Mouse (Mus musculus) MN1 (cell line): Measurements from ENCODE around the gene Sema3f.

Experiments
- DNase-seq: peaks from one replicate; pipeline ENCODE4 v3.0.0-alpha.2; 2016; ENCODE audit warnings: low spot score

The Sema3f gene

DNA sequence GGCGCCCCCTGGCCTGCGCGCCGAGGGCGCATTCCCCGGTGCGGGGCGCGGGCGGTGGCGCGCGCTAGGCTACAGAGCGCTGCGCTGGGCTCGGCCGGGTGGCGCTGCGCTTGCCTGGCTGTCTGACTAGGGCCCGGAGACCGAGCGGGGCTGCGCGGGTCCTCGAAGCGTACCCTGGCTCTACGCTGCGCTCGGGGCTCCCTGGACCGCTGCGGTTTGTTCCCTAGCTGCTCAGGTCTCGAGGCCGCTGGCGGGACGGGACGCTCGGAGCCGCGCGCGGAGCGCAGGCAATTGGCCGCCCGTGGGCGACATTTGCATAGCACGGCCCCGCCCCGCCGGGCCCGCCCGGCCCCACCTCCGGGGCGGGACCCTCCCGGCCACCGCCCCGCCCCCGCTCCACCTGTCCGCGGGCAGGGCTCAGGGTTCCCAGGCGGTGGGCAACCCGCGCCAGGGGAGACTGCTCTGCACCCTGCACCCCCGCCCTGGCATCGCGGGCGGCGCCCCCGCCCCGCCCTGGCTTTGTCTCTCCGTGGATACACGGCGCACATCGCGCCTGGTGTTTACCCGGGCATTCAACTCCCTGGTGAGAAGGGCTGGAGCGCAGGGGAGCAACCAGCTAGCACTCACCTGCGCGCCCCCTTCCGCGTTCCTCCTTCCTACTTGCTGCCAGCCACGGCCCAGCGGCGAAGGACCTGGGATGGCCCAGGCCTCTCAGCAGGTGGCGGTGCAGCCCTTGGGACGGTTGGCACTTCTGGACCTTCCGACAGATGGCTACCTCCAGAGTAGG, at the start of gene Sema3f:
Gene Sema3f (minus strand): TSS at position 779 of the 787 bp plus-strand sequence.
- DNase-seq: peak; percentile 89

DNA sequence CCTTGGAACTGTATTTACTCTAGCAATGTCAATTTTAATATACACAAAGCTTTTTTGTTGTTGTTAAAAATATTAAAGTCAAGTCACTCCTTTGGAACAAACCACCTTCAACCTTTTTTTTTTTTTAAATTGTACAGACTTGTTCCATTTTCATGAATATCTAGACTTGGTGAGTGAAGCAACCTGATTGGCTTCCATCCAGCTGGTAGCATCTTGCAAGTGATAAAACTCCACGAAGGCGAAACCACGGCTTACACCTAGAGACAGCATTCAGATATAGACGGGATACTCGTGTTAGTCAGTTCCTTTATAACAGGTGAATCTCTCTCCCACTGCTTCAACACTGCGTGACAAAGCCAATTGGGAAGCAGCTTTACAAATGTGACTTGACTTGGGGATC, 49.3 kb upstream of the Sema3f start:
- DNase-seq: no peak

DNA sequence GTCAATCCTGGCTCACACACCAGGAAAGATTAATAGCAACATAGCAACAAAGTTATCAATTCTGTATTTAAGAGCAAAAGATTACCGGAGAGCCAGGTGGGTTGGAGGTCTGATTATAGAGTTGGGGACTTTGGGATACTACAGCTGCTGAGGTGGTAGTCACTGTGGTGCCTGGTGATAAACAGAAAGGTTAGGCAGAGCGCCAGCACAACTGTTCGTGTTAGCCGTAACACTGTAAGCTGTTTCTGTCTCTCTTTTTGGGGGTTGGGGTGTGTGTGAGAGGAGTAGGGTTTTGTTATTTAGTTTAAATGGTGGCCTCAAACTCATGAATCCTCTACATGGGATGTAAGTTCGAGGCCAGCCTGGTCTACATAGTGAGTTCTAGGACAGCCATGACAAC, 40.1 kb upstream of the Sema3f start:
- no peak for DNase-seq

DNA sequence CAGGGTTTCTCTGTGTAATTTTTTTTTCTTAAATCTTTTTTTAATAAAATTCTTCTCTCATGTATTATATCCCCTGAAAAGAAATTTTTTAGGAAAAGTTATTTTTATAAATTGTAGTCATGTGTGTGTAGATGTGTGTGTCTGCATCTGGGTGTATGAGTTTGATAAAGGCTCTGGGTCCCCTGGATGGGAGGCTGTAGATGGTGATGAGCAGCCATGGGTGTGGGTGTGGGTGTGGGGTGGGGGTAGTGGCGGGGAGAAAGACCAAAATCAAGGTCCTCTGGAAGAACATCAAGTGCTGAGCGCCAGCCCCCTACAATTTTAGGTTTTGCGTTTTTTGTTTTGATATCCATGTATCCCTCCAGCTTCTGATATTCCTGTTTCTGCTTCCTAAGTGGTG, 37.8 kb upstream of the Sema3f start:
- DNase-seq: no peak

DNA sequence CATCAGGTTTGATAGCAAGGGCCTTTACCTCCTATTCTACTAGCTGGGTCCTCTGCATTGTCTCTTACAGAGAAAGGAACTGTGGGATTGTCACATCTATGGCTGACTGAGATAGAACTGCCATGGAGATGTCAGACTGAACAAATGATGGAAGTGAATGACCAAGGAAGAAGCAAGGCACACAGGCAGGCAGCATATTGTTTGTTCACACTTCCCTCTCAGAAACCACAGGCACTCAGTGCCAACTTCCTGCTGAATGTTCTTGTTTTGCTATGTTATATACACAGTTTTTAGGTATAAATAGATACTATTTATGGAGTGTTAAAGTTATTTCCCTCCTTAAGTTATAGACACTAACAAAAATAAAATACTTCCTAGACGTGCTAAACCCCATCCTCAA, 37.0 kb upstream of the Sema3f start:
- DNase-seq: no peak

DNA sequence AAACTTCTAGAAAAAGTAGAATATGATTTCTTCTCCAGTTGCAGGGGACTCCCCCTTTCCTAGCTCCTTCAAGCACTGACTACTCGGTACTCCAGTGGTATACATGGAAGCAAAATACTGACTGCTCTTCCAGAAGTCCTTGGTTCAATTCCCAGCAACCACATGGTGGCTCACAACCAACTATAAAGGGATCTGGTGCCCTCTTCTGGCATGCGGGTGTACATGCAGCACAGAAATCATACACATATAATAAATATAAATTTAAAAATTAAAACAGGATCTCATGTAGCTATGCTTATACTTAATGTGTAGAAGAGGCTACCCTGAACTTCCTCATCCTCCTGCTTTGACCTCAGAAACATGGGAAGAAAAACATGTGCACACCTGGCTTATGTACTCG, 36.4 kb upstream of the Sema3f start:
- no peak for DNase-seq

DNA sequence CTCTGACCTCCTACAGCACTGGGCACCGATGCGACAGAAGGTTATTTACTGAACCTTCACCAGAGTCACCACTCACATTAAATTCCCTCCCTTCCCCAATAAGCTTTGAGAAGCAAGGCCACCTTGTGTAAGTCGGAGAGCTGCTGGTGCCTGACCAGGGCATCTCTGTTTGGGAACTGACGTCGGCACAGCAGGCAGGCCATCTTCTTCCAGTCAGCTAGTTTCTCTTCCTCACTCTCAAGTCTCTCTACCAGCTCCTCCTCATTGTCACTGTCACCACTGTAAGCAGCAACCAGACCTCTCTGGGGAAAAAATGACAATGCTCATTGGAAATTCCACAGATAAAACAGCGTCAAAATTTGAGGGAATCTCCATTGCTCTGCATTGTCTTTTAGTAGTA, 33.8 kb upstream of the Sema3f start:
- DNase-seq: no peak

DNA sequence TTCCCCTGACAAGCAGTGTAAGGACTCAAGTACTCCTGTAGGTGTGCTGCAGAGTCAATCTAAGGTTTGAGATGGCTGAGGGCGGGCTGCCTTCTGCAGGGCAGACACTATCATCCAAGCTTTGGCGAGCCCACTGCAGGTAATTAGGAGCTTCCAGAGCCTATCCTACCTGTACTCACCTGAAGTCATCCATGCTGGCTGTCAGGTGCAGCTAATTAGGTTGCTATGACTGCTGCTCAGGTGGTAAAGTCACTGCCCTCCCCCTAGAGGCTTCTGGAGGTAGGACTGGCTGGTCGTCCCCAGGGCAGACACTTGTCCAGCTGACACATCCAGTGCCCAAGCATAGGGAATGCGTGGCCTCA, 28.5 kb upstream of the Sema3f start:
- DNase-seq: peak; percentile 57

DNA sequence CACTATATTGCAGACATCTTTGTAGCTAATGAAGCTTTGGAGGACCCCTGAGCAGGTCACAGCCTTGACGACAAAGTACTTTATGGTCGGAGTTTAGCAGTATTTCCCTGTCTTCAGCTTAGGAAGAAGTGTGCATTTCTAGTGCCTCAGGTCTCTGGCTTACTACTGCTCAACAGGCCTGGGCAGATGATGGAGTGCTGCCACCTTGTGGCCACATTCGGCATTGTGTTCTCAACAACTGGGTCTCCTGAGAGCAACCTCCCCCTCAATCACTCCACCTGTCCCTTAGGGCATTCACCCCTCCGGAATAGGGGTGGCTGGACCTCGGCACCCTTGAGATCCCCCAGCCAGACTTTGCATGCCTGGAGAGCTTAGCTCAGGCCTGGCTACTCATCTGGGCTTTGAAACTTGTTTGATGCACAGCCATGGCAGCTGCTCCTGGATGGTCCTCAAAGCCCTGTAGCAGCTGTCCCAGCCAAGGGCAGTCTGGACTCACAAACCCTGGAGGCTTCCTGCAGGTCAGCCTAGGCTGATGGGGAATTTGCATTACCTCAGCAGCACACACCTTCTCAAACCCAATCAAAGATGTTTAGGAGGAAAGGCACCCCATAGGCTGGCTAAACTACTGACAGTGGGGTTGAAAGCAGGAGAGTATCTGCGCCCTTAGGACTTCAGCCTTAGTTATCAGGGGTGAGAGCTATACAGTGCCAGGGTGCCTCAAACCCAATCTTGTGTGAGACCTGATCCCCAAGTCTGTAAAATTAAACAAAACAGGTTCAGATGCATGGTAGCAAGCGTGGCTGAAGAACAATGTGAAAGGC, 28.0 kb upstream of the Sema3f start:
- DNase-seq: peak; percentile 81

DNA sequence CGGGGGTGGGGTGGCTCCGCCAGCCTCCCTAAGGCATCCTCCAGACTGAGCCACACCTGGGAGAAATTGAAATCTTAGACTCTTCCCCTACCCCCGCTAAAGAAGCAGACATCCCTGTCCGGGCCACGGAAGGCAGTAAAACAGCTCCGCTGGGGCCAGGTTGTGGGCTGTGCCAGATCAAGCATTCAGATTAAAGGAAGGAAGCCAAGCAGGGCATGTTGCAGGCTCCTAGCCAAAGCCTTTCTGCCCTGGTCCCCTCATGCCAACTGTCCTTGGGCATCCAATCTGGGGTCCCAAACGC, 25.9 kb upstream of the Sema3f start:
- DNase-seq: peak; percentile 63

DNA sequence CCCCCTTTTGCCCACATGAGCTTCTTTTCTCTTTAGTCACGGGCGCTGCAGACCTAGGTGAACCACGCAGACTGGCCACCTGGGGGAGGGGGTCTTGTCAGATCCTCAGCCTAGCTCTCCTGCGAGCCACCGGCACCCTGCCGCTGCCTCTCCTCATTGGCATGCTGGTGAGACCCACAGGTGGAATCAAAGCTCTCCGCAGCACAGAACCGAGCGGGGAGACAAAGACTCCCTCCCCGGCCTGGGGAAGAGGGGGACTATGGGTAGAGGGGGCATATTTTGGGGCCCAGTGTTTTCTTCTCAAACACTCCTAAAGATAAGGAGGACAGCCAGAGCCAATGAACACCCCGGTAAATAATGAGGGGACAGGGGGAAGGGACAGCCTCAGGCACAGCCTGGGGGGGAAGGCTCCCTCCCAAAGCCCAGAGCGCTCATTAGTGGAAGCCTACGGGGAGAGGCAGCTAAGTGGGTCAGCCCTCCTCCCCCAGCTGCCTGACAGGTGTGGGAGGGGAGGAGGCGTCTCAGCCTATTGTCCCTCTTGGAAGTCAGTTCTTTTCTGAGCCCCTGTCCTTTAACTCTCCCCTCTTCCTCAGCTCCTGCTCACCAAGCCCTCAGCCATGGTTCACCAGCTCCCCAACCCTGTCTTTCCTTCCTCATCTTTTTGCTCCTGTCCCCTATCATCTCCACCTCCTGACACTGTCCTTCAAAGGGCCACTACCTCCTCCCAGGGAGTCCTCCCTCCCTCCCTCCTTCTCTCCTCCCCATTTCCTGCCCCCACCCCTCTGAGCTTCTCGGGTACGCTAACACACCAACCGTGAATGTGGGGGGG, 25.3 kb upstream of the Sema3f start:
- DNase-seq: no peak

DNA sequence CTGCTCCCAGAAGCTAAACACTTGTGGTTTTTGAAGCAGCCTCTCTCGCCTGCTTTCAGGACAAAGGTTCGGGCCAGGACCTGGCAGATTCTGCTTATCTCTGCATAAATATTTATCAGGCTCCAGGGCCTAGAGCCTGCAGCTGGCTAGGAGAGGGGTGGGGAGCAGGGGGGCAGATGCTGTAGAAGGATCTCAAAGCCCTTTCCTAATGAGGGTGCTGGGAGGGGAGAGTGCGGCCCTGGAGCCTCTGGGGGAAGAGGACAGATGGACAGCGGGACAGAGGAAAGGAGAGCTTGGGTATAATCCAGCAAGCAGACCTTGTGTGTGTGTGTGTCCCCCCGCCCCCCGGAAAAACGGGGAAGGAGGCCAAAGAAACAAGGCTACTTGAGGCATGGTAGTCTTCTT, 24.3 kb upstream of the Sema3f start:
- no peak for DNase-seq

DNA sequence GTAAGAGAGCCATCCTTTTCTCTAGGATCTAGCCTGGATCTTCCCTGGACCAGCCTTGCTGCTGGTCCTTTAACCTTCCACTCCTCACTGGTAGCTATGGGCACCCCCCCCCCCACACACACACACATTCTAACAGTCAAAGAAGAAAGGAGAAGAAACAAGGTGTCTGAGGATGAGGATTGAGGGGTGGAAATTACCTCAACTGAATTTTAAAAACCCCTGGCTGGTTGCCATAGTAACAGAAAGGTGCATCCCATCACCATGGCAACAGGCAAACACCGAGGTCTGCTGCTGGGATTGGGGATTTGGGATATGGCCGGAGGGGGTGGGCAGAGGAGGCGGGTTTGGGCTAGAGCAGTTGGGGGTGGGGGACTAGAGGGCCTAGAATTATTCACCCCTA, 19.4 kb upstream of the Sema3f start:
- DNase-seq: peak; percentile 42

DNA sequence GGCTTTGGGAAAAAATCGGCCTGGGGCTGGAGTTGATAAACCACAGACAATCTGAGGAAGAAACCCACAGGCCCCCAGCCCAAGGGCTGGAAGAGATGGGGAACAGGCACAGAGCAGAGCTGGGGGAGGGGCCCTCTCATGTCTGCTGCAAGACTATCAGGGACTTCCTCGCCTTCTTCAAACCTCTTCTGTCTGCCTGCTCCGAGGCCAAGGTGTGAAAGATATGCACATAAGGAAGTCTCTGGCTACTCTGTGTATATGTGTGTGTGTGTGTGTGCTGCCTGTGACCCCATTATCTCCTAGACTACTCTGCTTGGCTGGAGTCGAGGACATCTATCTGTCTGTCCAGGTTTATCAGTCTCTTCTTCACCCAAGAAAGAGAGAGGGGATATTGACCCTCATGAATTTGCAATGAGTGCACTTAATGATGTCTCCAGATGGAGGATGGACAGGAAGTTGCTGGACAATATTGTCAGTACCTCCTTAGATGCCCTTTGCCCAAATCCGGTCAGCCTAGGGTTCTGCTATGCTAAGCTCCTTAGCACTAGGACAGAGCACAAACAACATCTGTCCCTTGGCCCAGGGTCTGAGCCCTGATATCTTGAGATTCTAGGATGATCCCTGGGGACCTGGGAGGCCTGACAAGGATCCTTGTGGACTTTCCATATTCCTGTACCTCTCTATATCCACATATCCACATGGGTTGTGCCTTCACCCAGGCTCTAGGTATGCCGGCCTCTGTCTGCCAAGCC, 18.8 kb upstream of the Sema3f start:
- DNase-seq: no peak

DNA sequence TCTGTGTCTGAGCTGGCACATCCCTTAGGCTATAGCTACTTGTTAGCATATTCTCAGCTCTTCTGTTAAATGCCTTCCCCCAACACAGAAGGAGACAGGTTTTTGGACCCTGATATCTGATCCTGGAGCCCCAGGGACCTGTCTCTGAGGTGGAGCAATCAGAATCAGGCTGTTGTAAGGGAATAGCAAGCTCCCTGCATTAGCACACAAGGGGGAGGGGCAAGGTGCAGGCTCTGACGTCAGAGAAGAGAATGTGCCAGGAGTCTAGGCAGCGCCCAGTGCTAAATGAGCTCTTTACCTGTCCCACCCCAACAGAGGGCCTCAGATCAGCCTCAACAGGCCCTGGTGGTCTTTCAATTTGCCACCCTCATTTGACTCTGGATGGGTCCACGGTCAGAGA, 16.8 kb upstream of the Sema3f start:
- peak; percentile 49 for DNase-seq

DNA sequence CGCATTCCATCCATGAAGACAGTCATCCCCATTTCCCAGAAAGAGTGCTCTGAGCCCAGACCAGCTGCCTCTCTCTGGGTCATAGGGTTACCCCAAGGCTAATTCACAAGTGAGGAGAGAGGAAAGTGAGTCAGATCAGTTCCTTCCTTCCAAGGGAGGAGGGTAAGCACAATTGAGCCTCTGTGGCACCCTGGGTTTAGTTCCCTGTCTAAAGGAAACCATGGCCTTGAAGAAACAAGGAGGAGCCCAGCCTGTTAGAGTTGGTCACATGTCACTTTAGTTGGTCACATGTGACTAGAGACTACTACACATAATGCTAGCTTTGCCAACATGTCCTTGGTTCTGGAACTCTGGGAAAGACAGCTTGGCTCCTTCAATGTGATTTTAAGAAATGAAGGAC, 14.5 kb upstream of the Sema3f start:
- no peak for DNase-seq

DNA sequence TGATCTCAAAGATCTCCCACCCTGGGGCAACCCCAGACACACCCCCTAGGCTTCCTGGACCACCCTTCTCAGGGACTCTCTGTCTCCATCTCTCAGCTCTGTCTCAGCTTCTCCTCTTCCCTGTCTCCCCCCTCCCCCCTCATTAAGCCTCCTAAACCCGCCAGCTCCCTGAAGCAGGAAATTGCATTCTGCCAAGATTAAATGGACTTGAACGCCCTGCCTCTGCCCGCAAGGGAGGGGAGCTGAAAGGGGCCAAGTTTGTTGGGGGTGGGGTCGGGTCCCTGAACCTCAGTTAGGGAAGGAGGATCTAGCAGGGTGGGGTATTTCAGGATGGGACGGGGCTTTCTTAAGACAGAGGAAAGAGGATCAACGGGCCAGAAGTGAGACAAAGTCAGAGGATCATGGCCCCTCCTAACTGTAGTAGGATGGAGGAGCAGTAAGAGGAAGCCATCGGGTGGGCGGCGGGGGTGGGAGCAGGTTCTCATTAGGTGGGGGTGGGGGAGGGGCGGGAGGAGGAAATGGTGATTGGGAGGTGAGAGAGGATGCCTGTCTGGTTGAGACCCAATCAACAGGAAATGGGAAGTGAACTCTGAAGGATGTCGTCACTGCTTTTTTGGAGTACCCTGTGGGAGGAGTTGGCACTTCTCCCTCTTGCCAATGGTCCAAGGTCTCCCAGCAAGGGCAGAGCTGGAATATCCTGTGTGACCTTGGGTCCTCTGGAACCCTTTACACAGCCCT, 13.7 kb upstream of the Sema3f start:
- peak; percentile 43 for DNase-seq

DNA sequence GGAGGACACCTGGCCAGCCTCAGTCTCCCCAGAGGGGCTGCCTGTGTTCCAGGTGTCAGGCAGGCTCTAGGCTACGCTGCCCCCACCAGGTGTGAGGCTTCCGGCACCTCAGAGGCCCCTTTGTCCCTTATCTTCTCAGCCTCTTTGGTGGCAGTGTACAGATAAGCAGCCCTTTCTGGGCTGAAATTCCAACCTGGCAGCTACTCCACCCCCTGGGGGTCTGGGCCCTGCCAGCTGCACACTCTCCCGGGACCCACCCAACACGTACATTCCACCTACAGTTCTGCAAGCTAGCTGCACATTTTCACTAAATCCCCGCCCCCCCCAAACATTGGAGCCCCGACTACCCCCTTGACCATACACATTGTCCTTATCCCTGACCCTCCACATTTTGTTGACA, 13.0 kb upstream of the Sema3f start:
- DNase-seq: no peak

DNA sequence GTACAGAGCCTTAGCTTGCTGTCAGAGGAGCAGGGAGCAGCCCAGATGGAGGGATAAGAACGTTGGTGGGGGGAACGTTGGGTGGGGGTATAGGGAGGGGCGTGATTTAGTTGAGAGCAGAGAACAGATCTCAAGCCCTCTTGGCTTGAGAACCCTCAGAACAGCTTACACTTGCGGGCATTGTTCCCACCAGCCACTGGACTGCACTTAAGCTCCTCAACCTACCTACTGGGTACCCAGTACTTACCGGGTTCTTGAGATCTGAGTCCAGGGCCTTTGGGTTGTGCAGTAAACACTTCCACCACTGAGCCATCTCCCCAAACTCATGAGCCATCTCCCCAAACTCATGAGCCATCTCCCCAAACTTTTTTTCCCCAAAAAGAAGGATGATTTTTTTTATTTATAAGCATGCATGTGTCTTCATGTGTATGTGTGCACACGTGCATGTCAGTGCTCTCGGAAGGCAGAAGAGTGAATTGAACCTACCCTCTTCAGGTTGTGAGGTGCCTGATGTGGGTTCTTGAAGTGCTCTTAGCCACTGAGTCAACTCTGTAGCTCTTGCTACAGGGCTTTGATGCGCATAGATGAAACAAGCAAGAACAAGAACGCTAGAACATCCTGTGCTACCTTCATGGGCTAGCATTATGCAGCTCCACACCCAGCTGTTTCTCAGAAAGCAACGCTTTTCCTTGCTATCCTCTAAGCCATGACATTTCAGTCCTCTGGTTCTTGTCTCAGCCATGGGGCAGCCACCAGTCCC, 8.7 kb upstream of the Sema3f start:
- no peak for DNase-seq

DNA sequence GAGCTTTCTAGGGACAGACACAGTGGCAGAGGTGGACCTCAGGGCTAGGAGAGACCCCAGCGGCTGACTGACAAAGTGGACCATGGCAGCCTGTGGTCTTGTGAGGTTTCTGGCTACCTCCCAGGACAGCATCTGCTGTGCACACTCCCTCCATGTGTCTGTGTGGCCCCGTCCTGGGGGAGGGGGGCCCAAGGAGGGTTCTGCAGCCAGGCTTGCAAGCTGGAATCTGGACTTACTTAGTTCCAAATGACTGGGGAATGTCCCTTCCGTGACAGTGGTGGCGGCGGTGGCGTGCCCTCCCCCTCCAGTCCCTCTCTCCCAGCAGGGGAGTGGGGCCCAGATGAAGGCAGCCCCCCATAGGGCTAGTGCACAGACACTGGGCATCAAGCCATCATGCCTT, 6.7 kb upstream of the Sema3f start:
- no peak for DNase-seq

DNA sequence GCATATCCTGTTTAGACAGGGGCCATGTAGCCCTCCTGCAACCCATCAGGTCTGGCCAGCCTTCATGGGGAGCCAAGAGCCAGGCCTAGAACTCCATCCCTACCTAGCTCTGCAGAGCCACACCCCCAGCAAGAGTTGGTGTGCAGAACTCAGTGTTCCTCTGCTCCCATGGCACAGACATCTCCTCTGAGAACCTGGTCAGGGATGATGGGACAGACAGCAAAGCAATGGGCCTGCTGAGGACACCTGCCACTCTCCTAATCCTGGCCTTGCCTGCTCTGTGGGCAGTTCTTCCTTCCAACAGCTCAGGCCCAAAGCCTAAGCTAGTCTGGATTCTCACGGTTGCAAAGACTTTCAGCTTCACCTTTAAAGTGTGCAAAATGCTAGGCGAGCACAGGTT, 5.4 kb upstream of the Sema3f start:
- no peak for DNase-seq
